Mouse (Mus musculus) MEL (cell line): ENCODE results near the gene Tlk1.

Experiments
- ELF1 ChIP-seq: IDR thresholded peaks from 2 replicates; pipeline ENCODE4 v1.6.1; 2014; ENCODE audit warnings: low read depth, mild to moderate bottlenecking, inconsistent platforms, low read length, improper control_type of control experiment, moderate library complexity
- EP300 ChIP-seq, 2 experiments: IDR thresholded peaks; 2 replicates each; pipeline ENCODE4 v1.6.1; 2011; ENCODE audit warnings: improper control_type of control experiment in 2 of 2, low read length in 2 of 2, low read depth in 1 of 2, mild to moderate bottlenecking in 1 of 2
- ZMIZ1 ChIP-seq: IDR thresholded peaks from 2 replicates; pipeline ENCODE4 v1.6.1; 2012; ENCODE audit warnings: low read depth, mild to moderate bottlenecking, inconsistent platforms, low read length, improper control_type of control experiment, moderate library complexity

DNA sequence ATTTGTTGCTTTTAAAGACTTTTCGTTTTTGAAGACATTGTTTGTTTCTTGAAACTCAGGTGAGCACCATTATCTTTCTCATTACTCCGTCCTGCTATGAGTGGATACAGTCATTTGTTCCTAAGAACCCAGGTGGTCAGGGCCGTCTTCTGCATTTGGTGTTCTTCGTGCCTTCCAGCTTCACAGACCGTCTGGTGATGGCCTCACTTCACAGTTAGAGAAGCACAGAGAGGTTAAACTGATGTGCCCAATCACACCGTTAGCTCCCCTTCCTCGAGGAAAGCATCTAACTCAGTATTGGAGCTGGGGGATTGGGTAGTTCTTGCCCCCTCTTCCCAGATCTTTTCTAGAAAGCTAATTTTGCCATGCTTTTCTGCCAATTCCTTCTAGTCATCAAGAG lies 158.5 kb downstream of the Tlk1 start:
- TF ChIP-seq EP300 (IDR thresholded peaks at IDR 0.05; ENCODE audit: low read depth in 1 of 2, low read length in 2 of 2) (no peak), ELF1 (no peak), ZMIZ1 (no peak)
